Mouse (Mus musculus) urinary bladder, postnatal 14 days (tissue): ENCODE data around the gene Chpf2.

Source experiments
- DNase-seq: peaks from one replicate; pipeline ENCODE4 v3.0.0; 2021; ENCODE audit warnings: low spot score

Gene Chpf2

DNA sequence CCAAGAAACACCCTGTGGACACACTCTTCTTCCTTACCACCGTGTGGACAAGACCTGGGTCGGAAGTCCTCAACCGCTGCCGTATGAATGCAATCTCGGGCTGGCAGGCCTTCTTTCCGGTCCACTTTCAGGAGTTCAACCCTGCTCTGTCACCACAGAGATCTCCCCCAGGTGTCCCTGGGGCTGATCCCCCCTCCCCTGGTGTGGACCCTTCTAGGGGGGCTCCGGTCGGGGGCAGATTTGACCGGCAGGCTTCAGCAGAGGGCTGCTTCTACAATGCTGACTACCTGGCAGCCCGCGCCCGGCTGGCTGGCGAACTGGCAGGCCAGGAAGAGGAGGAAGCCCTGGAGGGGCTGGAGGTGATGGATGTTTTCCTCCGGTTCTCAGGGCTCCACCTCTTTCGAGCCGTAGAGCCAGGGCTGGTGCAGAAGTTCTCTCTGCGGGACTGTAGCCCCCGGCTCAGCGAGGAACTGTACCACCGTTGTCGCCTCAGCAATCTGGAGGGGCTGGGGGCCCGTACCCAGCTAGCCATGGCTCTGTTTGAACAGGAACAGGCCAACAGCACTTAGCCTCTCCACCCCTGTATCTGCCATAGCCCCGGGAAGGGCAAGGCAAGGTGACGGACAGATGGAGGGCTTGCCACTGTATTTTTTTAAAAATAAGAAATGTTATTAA lies 5.4 kb downstream of the Chpf2 start:
- DNase-seq: no peak

DNA sequence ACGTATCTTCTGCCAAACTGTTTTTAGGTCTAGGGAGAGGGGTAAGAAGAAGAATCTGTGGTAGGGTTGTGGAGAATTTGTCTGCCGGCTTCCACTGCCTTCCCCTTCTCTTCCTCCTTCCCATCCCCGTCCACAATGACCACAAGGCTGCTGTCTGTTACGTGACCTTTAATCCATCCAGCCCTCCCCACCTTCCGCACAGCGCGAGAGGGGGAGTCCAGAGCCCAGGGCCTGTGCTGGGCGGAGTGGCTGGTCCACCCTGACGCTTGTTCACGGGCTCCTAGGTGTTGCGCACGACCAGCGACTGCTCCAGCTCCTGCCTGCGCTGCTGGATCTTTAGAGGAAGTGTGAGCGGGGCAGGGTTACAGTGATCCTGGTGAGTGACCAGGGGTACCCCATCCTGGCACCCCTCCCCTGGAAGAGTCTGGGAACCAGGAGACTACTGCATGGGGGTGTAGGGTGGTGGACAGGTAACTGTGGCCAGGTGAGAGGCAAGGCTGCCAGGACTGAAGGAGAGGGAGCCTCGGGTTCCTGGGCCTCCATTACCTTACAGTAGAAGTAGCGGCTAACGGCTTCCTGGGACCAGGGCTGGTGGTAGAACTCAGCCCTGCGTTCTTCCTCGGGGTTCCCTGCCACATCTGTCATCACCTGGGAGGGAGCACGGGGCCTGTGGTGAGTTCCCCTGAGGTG lies 6.1 kb downstream of the Chpf2 start:
- DNase-seq: no peak

DNA sequence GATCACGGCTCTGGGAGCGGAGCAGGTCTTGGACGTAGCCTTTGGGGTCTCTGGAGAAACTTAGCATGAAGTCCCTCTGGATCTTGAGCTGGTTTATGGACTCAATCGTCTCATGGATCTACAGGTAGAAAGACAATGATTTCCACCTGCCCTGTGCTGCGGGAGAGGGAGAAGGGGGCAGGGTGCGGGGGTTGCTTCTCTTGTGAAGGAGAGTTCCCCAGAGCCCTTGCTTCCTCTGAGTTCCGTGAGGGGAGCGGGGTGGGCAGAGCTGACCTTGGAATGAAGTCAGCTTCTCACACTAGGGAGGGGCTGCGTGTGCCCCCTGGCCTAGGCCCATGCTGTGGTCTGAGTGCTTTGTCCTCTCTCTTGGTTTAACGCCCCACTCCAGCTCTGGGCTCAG lies 6.7 kb downstream of the Chpf2 start:
- DNase-seq: no peak

DNA sequence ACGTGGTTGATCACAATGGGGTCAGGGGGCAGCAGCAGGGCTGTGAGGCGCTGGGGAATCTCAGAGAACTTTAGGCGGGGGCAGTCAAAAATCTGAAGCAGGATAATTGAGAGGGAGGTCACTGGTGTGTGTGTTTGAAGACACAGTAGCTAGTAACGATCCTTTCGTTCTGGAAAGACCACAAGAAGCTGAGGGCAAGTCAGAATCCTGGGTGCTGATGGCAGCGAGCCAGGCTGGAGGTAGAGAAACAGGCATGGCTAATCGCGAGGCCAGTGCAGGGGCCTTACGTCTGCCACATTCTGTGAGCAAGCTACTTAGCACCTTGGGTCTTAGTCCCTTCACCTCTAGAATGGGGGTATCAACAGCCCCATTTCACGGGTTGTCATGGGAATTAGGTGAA lies 7.4 kb downstream of the Chpf2 start:
- DNase-seq: no peak

DNA sequence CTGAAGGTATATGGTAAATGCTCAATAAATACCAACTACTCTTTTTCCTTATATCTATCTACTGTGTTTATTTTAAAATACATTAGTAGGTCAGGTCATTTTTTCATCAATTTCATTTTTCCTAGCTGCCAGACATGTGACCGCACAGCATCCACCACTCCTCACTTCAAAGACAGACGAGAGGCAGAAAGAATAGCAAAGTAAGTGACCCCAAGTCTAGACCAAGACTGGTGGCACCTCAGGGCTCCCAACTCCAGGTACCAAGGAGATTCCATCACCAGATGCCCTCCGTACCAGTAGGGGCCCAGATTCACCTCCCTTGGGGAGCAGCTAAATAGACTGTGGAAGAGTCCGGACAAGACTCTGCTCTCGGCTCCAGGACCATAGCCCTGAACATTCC lies 7.8 kb downstream of the Chpf2 start:
- no peak for DNase-seq

- DNase-seq: no peak
Observed at GRCm38 (mm10) chr5:24595261-24595660, 8.7 kb downstream of the Chpf2 start.

- DNase-seq: no peak
Observed at GRCm38 (mm10) chr5:24595786-24596380, 9.3 kb downstream of the Chpf2 start.

GRCm38 (mm10) chr5:24596519-24597171 lies 10.1 kb downstream of the Chpf2 start:
- no peak for DNase-seq

GRCm38 (mm10) chr5:24597221-24597728 lies 10.7 kb downstream of the Chpf2 start:
- DNase-seq: peak; percentile 81

- no peak for DNase-seq
Observed at GRCm38 (mm10) chr5:24597901-24598569, 11.5 kb downstream of the Chpf2 start.

- peak; percentile 62 for DNase-seq
Observed at GRCm38 (mm10) chr5:24598570-24599006, 12.0 kb downstream of the Chpf2 start.

GRCm38 (mm10) chr5:24599137-24599536 lies 12.6 kb downstream of the Chpf2 start:
- no peak for DNase-seq

DNA sequence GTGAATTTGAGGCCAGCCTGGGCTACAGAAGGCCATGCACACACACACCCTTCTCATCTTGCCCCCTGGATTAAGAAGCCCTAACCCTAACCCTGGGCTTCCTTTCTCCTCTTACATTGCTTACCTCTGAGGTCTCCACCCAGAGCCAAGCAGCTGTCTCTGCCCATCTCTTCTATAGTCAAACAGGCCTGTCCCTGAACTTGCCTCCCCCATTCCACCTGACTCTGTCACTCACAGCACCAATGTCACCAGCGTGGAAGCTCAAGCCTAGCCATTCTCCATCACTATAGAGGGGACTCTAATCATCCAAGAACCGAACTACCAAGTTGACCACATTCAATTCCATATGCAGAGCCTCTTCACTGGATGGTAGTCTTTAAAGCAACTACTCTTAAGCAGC lies 13.7 kb downstream of the Chpf2 start:
- DNase-seq: no peak

DNA sequence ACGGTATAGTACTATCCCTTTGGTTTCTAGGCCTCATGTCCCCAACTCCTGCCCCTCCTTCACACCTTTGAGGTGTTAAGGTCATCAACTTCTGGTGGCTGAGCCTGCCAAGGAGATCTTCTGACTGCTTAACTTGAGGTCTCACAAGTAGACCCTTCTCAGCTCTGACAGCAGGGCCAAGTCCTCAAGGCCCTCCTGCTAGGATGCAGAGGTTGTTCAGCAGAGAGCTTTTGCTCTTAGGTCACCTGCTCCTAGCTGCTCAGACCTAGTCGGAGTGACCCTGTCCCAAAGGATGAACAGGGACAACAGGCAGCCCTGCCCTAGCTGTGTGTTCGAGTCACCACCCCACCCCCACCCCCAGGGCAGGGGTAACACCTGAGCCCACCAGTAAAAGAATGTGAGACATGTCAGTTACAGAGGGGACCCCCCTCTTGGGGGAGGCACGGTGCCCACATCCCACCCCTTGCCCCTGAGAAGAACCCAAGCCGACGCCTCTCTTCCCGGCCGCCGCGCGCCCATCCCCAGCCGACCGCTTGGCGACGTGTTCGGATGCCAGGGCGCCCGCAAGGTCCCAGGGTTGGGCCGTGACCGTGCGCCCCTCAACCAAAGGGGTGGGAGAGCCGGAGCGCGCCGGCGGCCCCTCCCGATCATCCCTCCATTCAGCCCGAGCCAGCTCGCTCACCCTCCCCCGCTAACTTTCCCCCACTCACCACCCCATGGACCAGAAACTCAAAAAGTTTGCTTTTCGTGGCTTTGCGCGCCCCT lies 14.7 kb downstream of the Chpf2 start:
- no peak for DNase-seq

- peak; percentile 74 for DNase-seq
Observed at GRCm38 (mm10) chr5:24601911-24602750, 15.6 kb downstream of the Chpf2 start.

GRCm38 (mm10) chr5:24602751-24603343 lies 16.3 kb downstream of the Chpf2 start:
- peak; percentile 92 for DNase-seq

- no peak for DNase-seq
Observed at GRCm38 (mm10) chr5:24603431-24604010, 17.0 kb downstream of the Chpf2 start.

DNA sequence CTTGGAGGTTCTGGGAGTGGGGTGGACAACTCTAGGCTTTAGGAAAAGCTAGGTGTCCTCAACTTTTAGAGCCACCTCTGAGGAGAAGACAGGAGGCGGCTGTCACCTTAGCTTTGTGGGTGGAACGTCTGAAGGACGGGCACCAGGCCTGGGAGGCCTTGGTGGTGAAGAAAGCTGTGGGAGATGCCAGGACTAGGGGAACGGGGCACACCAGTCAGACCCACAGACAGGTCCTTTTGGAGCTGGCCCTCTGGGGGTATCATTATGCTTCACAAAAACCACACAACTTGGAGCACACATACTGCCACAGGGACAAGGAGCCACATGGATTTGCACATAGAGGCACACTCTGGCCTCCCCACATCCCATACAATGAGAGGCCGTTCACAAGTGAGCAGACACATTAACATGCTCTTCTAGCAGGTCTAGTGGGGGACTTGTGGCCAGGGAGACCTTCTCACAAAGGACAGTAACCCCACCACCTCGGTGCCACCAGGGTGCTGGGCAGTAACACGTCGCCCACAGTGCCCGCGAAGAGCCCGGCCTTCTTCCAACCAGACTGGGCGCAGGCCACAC lies 17.6 kb downstream of the Chpf2 start:
- DNase-seq: no peak

DNA sequence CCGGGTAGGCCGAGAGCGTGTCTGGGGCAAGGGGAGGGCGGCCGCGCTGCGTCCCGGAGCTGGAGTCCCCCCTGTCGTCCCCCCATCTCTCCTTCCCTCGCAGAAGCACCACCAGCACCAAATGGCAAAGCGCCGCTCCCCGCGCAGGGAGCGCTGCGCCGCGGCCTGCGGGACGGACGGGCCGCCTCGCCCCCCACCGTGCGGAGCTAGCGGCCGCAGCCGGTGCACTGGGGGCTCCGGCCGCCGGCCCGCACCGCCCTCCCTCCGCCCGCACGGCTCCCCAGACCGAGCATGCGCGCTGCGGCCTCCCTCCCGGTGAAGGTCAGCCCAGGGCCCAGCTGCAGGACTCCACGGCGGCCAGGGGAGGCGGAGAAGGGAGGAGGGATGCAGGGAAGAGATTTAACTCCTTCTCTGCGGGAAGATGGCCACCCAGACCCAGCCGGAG lies 18.1 kb downstream of the Chpf2 start:
- peak; percentile 90 for DNase-seq
